Mouse (Mus musculus): ENCODE data around the gene Ccdc97. TPM values are rescaled to one million over a fixed set of nuclear protein-coding genes. Genes with fewer than 3 reads are reported as not detected.

The Ccdc97 gene
- polyA plus RNA-seq, 2 experiments, result 11.3 to 17.1 TPM

DNA sequence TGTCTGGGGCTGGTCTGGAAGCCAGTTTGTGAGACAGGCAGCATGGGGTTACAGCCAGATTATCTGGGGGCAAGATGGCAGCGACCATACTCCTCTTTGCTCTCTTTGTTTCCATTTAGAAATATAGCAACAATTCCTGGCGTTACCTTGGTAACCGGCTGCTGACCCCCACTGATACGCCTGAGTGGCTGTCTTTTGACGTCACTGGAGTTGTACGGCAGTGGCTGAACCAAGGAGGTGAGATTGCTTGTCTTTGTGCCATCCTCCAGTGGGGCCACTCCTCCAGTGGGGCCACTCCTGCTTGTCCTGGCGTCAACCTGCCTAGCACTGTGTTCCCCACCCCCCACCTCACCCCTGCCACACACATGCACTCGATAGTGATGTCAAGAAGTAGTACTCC lies 24.8 kb downstream of the Ccdc97 start:
- ATAC-seq (ENCODE audit: insufficient read depth) (no peak), DNase-seq (ENCODE audit: low read depth in 3 of 3, low spot score in 3 of 3) (no peak)
- no peaks in the 10 kb centered on the region for H3K27me3 ChIP-seq (ENCODE audit: control insufficient read depth, insufficient read depth, low read length)
- H3K9ac ChIP-seq (replicated peaks), result no peak overlapping the region
- H3K4me3 ChIP-seq (ENCODE audit: insufficient read depth in 1 of 2, low read depth in 2 of 2, low read length in 2 of 2), result no peak overlapping the region
- H3K36me3 ChIP-seq (replicated peaks; ENCODE audit: control insufficient read depth, insufficient read depth, low read depth), result peaks cover 22% of the 10 kb centered on the region
- peaks cover 10 to 20% of the 10 kb centered on the region in 2 experiments for H3K4me1 ChIP-seq (replicated peaks; ENCODE audit: control insufficient read depth in 2 of 2, insufficient read depth in 2 of 2, low read length in 1 of 2)
- H3K9me3 ChIP-seq (ENCODE audit: control insufficient read depth, low read length), result no peaks in the 10 kb centered on the region
- WGBS (ENCODE audit: insufficient replicate concordance), result 72% methylated on average over 8 of the region's 8 CpGs
- H3K27ac ChIP-seq, result no peak overlapping the region
- no peak overlapping the region for H3K4me2 ChIP-seq (ENCODE audit: low read depth)
- TF ChIP-seq EP300 (IDR thresholded peaks at IDR 0.05; ENCODE audit: low read depth) (no peak), CTCF (IDR thresholded peaks at IDR 0.05; ENCODE audit: low read depth) (no peak)

DNA sequence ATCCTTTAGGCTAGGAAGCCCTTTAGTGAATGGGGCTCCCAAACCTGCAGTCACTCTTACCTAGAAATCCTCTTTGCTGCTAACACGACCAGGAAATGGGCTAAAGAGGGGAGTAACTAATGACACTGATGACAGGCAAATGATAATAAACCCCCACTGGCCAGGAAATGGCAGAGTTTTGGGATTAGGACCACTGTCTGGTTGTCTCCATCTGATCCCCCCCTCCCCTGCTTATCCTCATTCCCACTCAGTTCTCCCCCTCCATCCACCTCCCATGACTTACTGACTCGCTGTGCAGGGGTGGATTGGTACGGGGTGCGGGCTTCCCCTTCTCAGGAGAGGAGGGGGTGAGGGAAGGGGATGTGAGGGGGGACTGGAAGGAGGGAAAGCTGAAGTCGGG lies 28.8 kb downstream of the Ccdc97 start:
- Histone ChIP-seq H3K4me2 (ENCODE audit: low read depth) (peak overlapping the region; percentile 98), H3K4me3 (ENCODE audit: insufficient read depth in 1 of 2, low read depth in 2 of 2, low read length in 2 of 2) (peak overlapping the region; percentile 63 to 94), H3K9ac (replicated peaks) (peak overlapping the region; percentile 81), H3K27ac (peak overlapping the region; percentile 75), H3K27me3 (ENCODE audit: control insufficient read depth, insufficient read depth, low read length) (no peaks in the 10 kb centered on the region), H3K9me3 (ENCODE audit: control insufficient read depth, low read length) (no peaks in the 10 kb centered on the region), H3K36me3 (replicated peaks; ENCODE audit: control insufficient read depth, insufficient read depth, low read depth) (peaks cover 7% of the 10 kb centered on the region), H3K4me1 (replicated peaks; ENCODE audit: control insufficient read depth in 2 of 2, insufficient read depth in 2 of 2, low read length in 1 of 2) (peaks cover 19 to 28% of the 10 kb centered on the region in 2 experiments)
- DNase-seq (ENCODE audit: low read depth in 3 of 3, low spot score in 3 of 3) (no peak), ATAC-seq (ENCODE audit: insufficient read depth) (no peak)
- TF ChIP-seq CTCF (IDR thresholded peaks at IDR 0.05; ENCODE audit: low read depth) (no peak), EP300 (IDR thresholded peaks at IDR 0.05; ENCODE audit: low read depth) (no peak)
- WGBS (ENCODE audit: insufficient replicate concordance), result 19% methylated on average over 5 of the region's 5 CpGs

DNA sequence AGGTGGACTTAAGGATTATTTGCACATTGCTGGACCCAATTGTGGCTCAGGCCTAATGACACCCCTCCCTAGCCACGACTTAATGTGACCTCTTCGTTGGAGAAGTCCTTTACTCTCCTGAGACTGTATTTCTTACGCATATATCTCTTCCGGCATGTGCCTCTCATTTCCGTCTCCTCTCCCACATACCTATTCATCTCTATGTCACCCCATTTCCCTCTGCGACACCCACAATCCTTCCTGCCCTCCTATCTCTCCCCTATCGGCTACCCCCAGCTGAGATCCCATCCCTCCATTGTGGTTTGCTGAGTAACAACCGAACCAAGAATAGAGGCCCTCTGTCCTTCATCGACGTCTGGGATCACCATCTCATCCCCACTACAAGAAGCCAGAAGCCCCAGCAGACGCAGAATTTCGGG lies 29.3 kb downstream of the Ccdc97 start:
- TF ChIP-seq CTCF (IDR thresholded peaks at IDR 0.05; ENCODE audit: low read depth) (no peak), EP300 (IDR thresholded peaks at IDR 0.05; ENCODE audit: low read depth) (peak; percentile 22; the same call in 1 of the 2 replicates)
- DNase-seq (ENCODE audit: low read depth in 3 of 3, low spot score in 3 of 3) (peak in 1 of 3 experiments; percentile 54), ATAC-seq (ENCODE audit: insufficient read depth) (peak; percentile 42)
- H3K9ac ChIP-seq (replicated peaks), result peak overlapping the region; percentile 81
- H3K27me3 ChIP-seq (ENCODE audit: control insufficient read depth, insufficient read depth, low read length), result no peaks in the 10 kb centered on the region
- WGBS (ENCODE audit: insufficient replicate concordance), result 2% methylated on average over 12 of the region's 12 CpGs
- H3K9me3 ChIP-seq (ENCODE audit: control insufficient read depth, low read length), result no peaks in the 10 kb centered on the region
- peak overlapping the region; percentile 75 for H3K27ac ChIP-seq
- peak overlapping the region; percentile 98 for H3K4me2 ChIP-seq (ENCODE audit: low read depth)
- H3K36me3 ChIP-seq (replicated peaks; ENCODE audit: control insufficient read depth, insufficient read depth, low read depth), result peaks cover 7% of the 10 kb centered on the region
- H3K4me3 ChIP-seq (ENCODE audit: insufficient read depth in 1 of 2, low read depth in 2 of 2, low read length in 2 of 2), result peak overlapping the region; percentile 63 to 94
- peaks cover 19 to 31% of the 10 kb centered on the region in 2 experiments for H3K4me1 ChIP-seq (replicated peaks; ENCODE audit: control insufficient read depth in 2 of 2, insufficient read depth in 2 of 2, low read length in 1 of 2)

DNA sequence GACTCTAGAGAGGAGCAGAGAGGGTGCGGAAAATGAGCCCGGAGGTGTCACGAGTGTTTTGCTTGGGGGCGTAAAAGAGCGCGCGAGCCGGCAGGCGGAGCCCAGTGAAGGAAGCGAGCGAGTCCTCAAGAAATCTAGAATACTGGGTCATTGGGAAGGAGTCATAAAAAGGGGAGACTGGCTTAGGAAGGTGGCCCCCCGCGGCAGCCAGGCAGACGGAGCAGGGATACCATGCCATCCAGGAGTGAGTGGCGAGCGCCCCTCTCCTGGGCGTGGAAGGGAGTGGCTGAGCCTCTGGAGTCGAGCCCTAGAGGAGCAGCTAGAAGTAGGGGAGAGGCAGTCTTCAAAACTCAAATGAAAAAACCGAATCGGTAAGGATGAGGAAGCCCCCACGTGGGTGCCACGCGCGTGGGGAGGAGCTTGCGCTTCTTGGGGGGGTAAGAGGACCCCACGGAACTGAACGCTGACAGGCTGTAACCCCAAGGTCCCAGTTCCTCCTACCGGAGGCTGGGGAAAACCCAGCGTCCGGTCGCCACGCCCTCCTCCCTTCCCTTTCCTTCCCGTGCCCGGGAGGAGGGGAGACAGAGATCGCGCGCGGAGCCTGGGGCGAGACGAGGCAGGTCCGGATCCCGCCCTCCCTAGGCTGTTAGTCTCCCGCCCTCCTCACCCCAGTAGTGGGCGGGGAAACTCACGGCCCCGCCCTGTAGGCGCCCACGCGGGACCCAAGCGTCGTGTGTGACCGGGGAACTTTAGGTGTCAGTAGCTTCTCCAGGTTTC lies 29.9 kb downstream of the Ccdc97 start:
- H3K27me3 ChIP-seq (ENCODE audit: control insufficient read depth, insufficient read depth, low read length), result no peaks in the 10 kb centered on the region
- peak overlapping the region; percentile 75 for H3K27ac ChIP-seq
- peaks cover 21 to 35% of the 10 kb centered on the region in 2 experiments for H3K4me1 ChIP-seq (replicated peaks; ENCODE audit: control insufficient read depth in 2 of 2, insufficient read depth in 2 of 2, low read length in 1 of 2)
- H3K4me2 ChIP-seq (ENCODE audit: low read depth), result peak overlapping the region; percentile 98
- peak overlapping the region; percentile 63 to 94 for H3K4me3 ChIP-seq (ENCODE audit: insufficient read depth in 1 of 2, low read depth in 2 of 2, low read length in 2 of 2)
- ATAC-seq (ENCODE audit: insufficient read depth) (peak; percentile 80), DNase-seq (ENCODE audit: low read depth in 3 of 3, low spot score in 3 of 3) (peak; percentile 72 to 89 (median 72))
- peak overlapping the region; percentile 81 for H3K9ac ChIP-seq (replicated peaks)
- no peak for TF ChIP-seq EP300 (IDR thresholded peaks at IDR 0.05; ENCODE audit: low read depth)
- TF ChIP-seq CTCF (IDR thresholded peaks at IDR 0.05; ENCODE audit: low read depth), result peak; percentile 37; the same call in 1 of the 2 replicates
- under 1% methylated on average over 50 of the region's 52 CpGs for WGBS (ENCODE audit: insufficient replicate concordance)
- peaks cover 7% of the 10 kb centered on the region for H3K36me3 ChIP-seq (replicated peaks; ENCODE audit: control insufficient read depth, insufficient read depth, low read depth)
- no peaks in the 10 kb centered on the region for H3K9me3 ChIP-seq (ENCODE audit: control insufficient read depth, low read length)

DNA sequence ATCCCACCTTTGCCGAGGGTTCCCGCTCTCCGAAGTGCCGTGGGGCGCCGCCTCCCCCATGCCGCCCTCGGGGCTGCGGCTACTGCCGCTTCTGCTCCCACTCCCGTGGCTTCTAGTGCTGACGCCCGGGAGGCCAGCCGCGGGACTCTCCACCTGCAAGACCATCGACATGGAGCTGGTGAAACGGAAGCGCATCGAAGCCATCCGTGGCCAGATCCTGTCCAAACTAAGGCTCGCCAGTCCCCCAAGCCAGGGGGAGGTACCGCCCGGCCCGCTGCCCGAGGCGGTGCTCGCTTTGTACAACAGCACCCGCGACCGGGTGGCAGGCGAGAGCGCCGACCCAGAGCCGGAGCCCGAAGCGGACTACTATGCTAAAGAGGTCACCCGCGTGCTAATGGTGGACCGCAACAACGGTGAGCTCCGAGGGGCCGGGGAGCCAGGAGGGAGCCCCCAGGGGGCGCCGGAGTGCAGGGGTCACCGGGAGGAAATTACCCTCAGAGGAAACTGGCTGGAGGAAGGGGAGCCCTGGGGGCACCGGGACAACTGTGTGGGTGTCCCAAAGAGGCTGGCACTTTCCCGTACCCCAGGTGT lies 31.0 kb downstream of the Ccdc97 start:
- Histone ChIP-seq H3K27me3 (ENCODE audit: control insufficient read depth, insufficient read depth, low read length) (no peaks in the 10 kb centered on the region), H3K4me3 (ENCODE audit: insufficient read depth in 1 of 2, low read depth in 2 of 2, low read length in 2 of 2) (peak overlapping the region; percentile 63 to 94), H3K36me3 (replicated peaks; ENCODE audit: control insufficient read depth, insufficient read depth, low read depth) (peaks cover 7% of the 10 kb centered on the region), H3K9ac (replicated peaks) (peak overlapping the region; percentile 81), H3K27ac (peak overlapping the region; percentile 75), H3K9me3 (ENCODE audit: control insufficient read depth, low read length) (no peaks in the 10 kb centered on the region), H3K4me2 (ENCODE audit: low read depth) (peak overlapping the region; percentile 98), H3K4me1 (replicated peaks; ENCODE audit: control insufficient read depth in 2 of 2, insufficient read depth in 2 of 2, low read length in 1 of 2) (peaks cover 32 to 46% of the 10 kb centered on the region in 2 experiments)
- WGBS (ENCODE audit: insufficient replicate concordance), result under 1% methylated on average over 47 of the region's 47 CpGs
- DNase-seq (ENCODE audit: low read depth in 3 of 3, low spot score in 3 of 3) (no peak), ATAC-seq (ENCODE audit: insufficient read depth) (no peak)
- peak; percentile 60 for TF ChIP-seq CTCF (IDR thresholded peaks at IDR 0.05; ENCODE audit: low read depth)
- no peak for TF ChIP-seq EP300 (IDR thresholded peaks at IDR 0.05; ENCODE audit: low read depth)

Measured in liver, embryonic 14.5 days (tissue).